Mouse (Mus musculus): Measurements from ENCODE around the gene E130308A19Rik. TPM values are rescaled to one million over a fixed set of nuclear protein-coding genes. Genes with fewer than 3 reads are reported as not detected.

E130308A19Rik gene
- polyA plus RNA-seq, 1 experiment from 2014 or later, result 64.7 TPM

DNA sequence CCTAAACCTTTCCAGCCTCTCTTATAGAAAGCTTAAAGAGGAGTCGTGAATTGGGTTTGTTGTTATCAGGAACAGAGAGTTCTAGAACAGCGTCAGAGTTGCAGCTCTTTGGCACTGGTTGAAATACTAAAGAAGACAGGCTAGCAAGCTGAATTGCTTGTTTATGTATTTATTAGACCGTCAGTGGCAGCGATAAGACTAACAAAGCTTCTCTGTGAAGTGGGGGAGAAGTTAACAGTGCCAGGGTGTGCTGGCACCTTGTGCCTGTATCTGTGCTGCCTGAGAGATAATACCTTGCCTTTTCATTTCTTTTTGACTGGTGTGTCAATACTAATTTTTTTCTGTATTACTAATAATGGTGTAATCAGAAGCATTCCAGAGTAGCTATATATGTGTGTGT is 2.2 kb downstream of the E130308A19Rik start:
- ATAC-seq (ENCODE audit: insufficient read depth, low FRiP score, low TSS enrichment) (no peak), DNase-seq (ENCODE audit: low spot score) (no peak)
- Histone ChIP-seq H3K27me3 (ENCODE audit: control insufficient read depth, insufficient read depth, low read length) (no peaks in the 10 kb centered on the region), H3K36me3 (ENCODE audit: control insufficient read depth, insufficient read depth, low read length) (no peaks in the 10 kb centered on the region), H3K4me1 (ENCODE audit: control insufficient read depth, insufficient read depth, low read length) (peaks cover 20% of the 10 kb centered on the region), H3K4me2 (ENCODE audit: low read depth) (peak overlapping the region; percentile 21), H3K27ac (ENCODE audit: low read depth, low read length) (no peak overlapping the region), H3K9me3 (ENCODE audit: control insufficient read depth, low read length) (no peaks in the 10 kb centered on the region), H3K9ac (ENCODE audit: low read length) (no peak overlapping the region), H3K4me3 (ENCODE audit: low read depth, low read length) (no peak overlapping the region)
- WGBS, result 46% methylated on average over 4 of the region's 4 CpGs

DNA sequence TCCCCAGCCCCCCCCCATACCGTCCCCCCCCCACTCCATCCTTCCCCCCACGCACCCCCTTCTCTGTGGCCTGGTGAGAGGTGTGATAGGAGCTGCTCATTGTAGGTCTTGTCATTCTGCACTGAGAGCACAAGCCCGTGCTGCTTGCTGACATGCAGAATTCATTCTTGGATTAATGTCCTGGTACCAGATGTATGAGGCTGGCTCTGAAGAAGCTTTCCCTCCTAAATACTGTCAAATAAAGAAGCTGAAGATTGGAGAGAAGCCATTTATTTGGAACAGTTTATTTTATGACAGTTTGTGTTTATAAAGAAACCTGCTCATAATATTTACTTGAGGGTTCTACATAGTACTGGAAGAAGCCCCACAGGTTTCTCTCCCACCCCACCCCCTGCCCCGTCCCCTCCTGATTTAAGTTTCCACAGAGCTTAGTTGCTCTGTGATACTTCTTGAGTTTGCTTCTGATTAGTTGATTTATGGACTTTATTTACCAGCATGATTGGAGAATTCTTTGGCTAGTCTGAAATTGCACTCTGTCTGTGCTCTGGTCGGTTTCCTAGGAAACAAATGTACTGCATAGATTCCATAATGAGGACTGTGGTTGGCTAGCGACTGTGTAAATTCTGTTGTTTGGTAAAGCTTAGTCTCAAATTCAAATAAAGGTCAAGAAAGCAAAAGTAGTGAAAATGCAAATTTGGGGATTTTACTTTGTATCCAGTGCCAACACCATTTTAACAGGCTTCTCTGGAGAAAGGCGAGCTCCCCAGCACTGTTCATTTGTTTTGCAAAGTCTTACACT is 3.3 kb downstream of the E130308A19Rik start:
- no peak overlapping the region for H3K4me3 ChIP-seq (ENCODE audit: low read depth, low read length)
- 28% methylated on average over 7 of the region's 7 CpGs for WGBS
- ATAC-seq (ENCODE audit: insufficient read depth, low FRiP score, low TSS enrichment), result peak; percentile 49

DNA sequence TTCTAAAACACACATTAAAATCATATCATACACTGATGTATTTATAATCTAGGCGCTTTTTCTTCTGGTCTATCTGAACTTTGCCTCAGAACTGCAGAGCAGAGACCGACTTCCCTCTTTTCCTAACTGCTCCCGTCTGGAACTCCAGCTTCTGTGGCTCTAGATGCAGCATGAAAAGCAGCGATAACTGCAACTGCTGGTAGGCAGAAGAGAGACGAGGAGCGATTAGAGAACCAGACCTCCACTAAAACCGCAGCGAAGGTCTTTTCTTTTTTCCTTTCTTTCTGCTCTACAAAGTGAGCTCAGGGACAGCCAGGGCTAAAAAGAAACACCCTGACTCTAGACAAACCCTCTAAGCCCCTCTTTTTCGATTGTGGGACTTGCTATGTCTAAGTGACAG is 4.1 kb downstream of the E130308A19Rik start:
- H3K9ac ChIP-seq (ENCODE audit: low read length), result no peak overlapping the region
- DNase-seq (ENCODE audit: low spot score) (no peak), ATAC-seq (ENCODE audit: insufficient read depth, low FRiP score, low TSS enrichment) (no peak)
- H3K4me1 ChIP-seq (ENCODE audit: control insufficient read depth, insufficient read depth, low read length), result peaks cover 20% of the 10 kb centered on the region
- WGBS, result 58% methylated on average over 9 of the region's 9 CpGs
- H3K4me2 ChIP-seq (ENCODE audit: low read depth), result no peak overlapping the region
- H3K9me3 ChIP-seq (ENCODE audit: control insufficient read depth, low read length), result no peaks in the 10 kb centered on the region
- H3K27ac ChIP-seq (ENCODE audit: low read depth, low read length), result no peak overlapping the region
- no peak overlapping the region for H3K4me3 ChIP-seq (ENCODE audit: low read depth, low read length)
- no peaks in the 10 kb centered on the region for H3K27me3 ChIP-seq (ENCODE audit: control insufficient read depth, insufficient read depth, low read length)
- no peaks in the 10 kb centered on the region for H3K36me3 ChIP-seq (ENCODE audit: control insufficient read depth, insufficient read depth, low read length)

More for the DNA sequence above, 3.3 kb downstream of the E130308A19Rik start:
- Histone ChIP-seq H3K27ac (ENCODE audit: low read depth, low read length) (0 out of 2 replicates have a peak overlapping the region, but pooled peaks have one; percentile 60), H3K36me3 (ENCODE audit: control insufficient read depth, insufficient read depth, low read length) (no peaks in the 10 kb centered on the region), H3K9me3 (ENCODE audit: control insufficient read depth, low read length) (no peaks in the 10 kb centered on the region), H3K9ac (ENCODE audit: low read length) (no peak overlapping the region), H3K4me1 (ENCODE audit: control insufficient read depth, insufficient read depth, low read length) (peaks cover 20% of the 10 kb centered on the region), H3K27me3 (ENCODE audit: control insufficient read depth, insufficient read depth, low read length) (no peaks in the 10 kb centered on the region), H3K4me2 (ENCODE audit: low read depth) (peak overlapping the region; percentile 24)
- DNase-seq (ENCODE audit: low spot score), result peak; percentile 23

DNA sequence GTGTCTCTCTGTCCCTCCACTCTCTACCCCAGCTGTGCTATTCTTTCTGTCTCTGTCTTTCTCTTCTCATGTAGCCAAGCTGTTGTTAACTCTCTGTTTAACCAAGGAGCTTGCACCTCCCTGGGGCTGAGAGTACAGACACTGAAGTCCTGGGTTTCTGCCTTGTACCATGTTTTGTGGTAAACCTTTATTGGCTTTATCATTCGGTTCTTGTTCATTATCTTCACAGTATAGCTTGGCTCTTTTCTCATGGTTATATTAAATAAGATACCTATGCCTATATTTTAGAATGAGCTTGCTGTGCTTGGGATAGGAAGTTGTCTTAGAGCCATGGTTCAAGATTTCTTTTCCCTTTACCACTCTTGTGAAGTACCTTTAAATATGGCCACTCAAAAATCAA is 8.5 kb downstream of the E130308A19Rik start:
- WGBS, result 78% methylated on average over 1 of the region's 1 CpGs
- no peak for ATAC-seq (ENCODE audit: insufficient read depth, low FRiP score, low TSS enrichment)
- no peaks in the 10 kb centered on the region for H3K9me3 ChIP-seq (ENCODE audit: control insufficient read depth, low read length)
- no peak for DNase-seq (ENCODE audit: low spot score)
- no peak overlapping the region for H3K27ac ChIP-seq (ENCODE audit: low read depth, low read length)
- H3K9ac ChIP-seq (ENCODE audit: low read length), result no peak overlapping the region
- no peak overlapping the region for H3K4me2 ChIP-seq (ENCODE audit: low read depth)
- H3K4me3 ChIP-seq (ENCODE audit: low read depth, low read length), result no peak overlapping the region
- no peaks in the 10 kb centered on the region for H3K27me3 ChIP-seq (ENCODE audit: control insufficient read depth, insufficient read depth, low read length)
- H3K4me1 ChIP-seq (ENCODE audit: control insufficient read depth, insufficient read depth, low read length), result peaks cover 7% of the 10 kb centered on the region; the same call in 1 of the 2 replicates
- H3K36me3 ChIP-seq (ENCODE audit: control insufficient read depth, insufficient read depth, low read length), result no peaks in the 10 kb centered on the region

DNA sequence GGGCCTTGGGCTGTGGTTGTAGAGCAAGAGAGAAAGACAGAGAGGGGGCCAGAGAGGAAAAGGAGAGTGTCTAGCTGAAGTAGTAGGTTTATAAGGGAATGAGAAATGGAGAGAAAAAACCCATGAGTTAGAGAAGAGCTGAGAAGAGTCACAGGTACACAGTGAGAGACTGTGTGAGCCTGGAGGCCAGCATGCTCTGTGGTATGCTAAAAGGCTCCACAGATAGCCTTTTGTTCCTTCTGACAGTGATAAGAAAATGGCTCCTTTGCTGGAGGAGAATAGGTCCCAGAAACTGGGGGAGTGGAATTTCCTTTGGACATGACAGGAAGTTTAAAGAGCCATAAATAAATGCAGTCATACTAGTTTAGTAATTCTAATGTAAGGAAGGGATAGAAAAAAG is 13.2 kb downstream of the E130308A19Rik start:
- H3K9me3 ChIP-seq (ENCODE audit: control insufficient read depth, low read length), result no peaks in the 10 kb centered on the region
- no peak overlapping the region for H3K27ac ChIP-seq (ENCODE audit: low read depth, low read length)
- no peaks in the 10 kb centered on the region for H3K27me3 ChIP-seq (ENCODE audit: control insufficient read depth, insufficient read depth, low read length)
- no peak overlapping the region for H3K4me2 ChIP-seq (ENCODE audit: low read depth)
- ATAC-seq (ENCODE audit: insufficient read depth, low FRiP score, low TSS enrichment), result no peak
- DNase-seq (ENCODE audit: low spot score), result no peak
- peaks cover 4% of the 10 kb centered on the region; the same call in 1 of the 2 replicates for H3K4me1 ChIP-seq (ENCODE audit: control insufficient read depth, insufficient read depth, low read length)
- H3K36me3 ChIP-seq (ENCODE audit: control insufficient read depth, insufficient read depth, low read length), result no peaks in the 10 kb centered on the region
- no peak overlapping the region for H3K4me3 ChIP-seq (ENCODE audit: low read depth, low read length)
- no peak overlapping the region for H3K9ac ChIP-seq (ENCODE audit: low read length)

DNA sequence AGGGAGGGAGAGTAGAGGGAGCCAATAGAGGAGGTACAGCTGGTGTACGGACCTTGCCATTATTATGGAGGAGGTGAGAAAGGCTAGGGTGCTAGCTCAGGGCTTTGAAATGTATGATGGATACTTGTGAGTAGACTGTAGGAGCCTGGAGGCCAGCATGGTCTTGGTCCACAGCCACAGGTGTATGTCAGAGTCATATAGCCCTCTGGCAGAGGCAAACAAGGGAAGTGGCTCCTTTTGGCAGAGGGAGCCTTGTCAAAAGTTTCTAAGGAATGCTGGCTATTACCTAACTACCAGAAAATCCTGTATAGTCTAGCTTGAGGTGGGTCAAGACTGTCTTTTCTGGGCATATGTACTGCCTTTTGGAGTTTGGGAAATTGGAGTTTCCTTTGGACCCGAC is 14.7 kb downstream of the E130308A19Rik start:
- Histone ChIP-seq H3K9ac (ENCODE audit: low read length) (no peak overlapping the region), H3K4me2 (ENCODE audit: low read depth) (no peak overlapping the region), H3K27me3 (ENCODE audit: control insufficient read depth, insufficient read depth, low read length) (no peaks in the 10 kb centered on the region), H3K27ac (ENCODE audit: low read depth, low read length) (no peak overlapping the region), H3K36me3 (ENCODE audit: control insufficient read depth, insufficient read depth, low read length) (no peaks in the 10 kb centered on the region), H3K4me1 (ENCODE audit: control insufficient read depth, insufficient read depth, low read length) (peaks cover 4% of the 10 kb centered on the region; the same call in 1 of the 2 replicates), H3K9me3 (ENCODE audit: control insufficient read depth, low read length) (no peaks in the 10 kb centered on the region), H3K4me3 (ENCODE audit: low read depth, low read length) (no peak overlapping the region)
- 94% methylated on average over 2 of the region's 2 CpGs for WGBS
- no peak for DNase-seq (ENCODE audit: low spot score)
- no peak for ATAC-seq (ENCODE audit: insufficient read depth, low FRiP score, low TSS enrichment)

DNA sequence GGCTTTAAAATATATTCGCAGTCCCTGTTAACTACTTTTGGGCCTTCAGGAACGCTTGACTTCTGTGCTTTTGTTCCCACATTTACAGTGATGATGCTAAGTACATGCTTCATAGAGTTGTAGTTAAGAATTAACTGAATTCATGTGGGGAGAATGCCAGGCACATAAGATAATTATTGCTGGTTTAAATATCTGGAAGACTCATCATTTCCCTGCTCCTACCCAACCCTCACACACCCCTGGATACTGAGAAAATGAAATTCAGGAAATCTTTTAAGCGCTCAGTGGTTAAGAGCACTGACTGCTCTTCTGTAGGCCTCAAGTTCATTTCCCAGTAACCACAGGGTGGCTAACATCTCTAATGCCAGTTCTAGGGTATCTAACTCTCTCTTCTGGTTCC is 16.0 kb downstream of the E130308A19Rik start:
- Histone ChIP-seq H3K27me3 (ENCODE audit: control insufficient read depth, insufficient read depth, low read length) (no peaks in the 10 kb centered on the region), H3K9ac (ENCODE audit: low read length) (no peak overlapping the region), H3K4me3 (ENCODE audit: low read depth, low read length) (no peak overlapping the region), H3K4me1 (ENCODE audit: control insufficient read depth, insufficient read depth, low read length) (peaks cover 4% of the 10 kb centered on the region; the same call in 1 of the 2 replicates), H3K27ac (ENCODE audit: low read depth, low read length) (no peak overlapping the region), H3K9me3 (ENCODE audit: control insufficient read depth, low read length) (no peaks in the 10 kb centered on the region), H3K4me2 (ENCODE audit: low read depth) (no peak overlapping the region), H3K36me3 (ENCODE audit: control insufficient read depth, insufficient read depth, low read length) (no peaks in the 10 kb centered on the region)
- ATAC-seq (ENCODE audit: insufficient read depth, low FRiP score, low TSS enrichment) (no peak), DNase-seq (ENCODE audit: low spot score) (no peak)
- WGBS, result 89% methylated on average over 3 of the region's 3 CpGs

DNA sequence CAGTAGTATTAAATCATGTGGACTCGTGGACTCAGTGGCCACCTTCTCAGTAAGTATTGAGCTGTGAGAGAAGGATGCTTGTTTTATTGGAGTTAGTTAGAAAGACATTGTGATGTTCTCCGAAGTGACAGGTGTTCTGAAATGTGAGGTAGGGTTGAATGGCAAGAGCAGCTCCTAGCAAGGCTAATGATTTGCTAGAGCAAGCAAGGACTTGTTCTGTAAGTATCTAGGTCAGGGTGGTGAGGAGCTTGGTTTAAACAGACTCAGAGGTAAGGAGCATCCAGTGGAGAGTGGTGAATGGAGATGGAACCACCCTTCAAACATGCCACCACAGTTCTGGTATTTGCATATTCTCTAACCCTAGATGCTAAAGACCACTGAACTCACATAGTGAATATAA is 16.6 kb downstream of the E130308A19Rik start:
- 78% methylated on average over 2 of the region's 2 CpGs for WGBS
- Histone ChIP-seq H3K27me3 (ENCODE audit: control insufficient read depth, insufficient read depth, low read length) (no peaks in the 10 kb centered on the region), H3K4me3 (ENCODE audit: low read depth, low read length) (no peak overlapping the region), H3K27ac (ENCODE audit: low read depth, low read length) (no peak overlapping the region), H3K9ac (ENCODE audit: low read length) (no peak overlapping the region), H3K4me1 (ENCODE audit: control insufficient read depth, insufficient read depth, low read length) (peaks cover 4% of the 10 kb centered on the region; the same call in 1 of the 2 replicates), H3K36me3 (ENCODE audit: control insufficient read depth, insufficient read depth, low read length) (no peaks in the 10 kb centered on the region), H3K9me3 (ENCODE audit: control insufficient read depth, low read length) (no peaks in the 10 kb centered on the region), H3K4me2 (ENCODE audit: low read depth) (no peak overlapping the region)
- DNase-seq (ENCODE audit: low spot score) (no peak), ATAC-seq (ENCODE audit: insufficient read depth, low FRiP score, low TSS enrichment) (no peak)

DNA sequence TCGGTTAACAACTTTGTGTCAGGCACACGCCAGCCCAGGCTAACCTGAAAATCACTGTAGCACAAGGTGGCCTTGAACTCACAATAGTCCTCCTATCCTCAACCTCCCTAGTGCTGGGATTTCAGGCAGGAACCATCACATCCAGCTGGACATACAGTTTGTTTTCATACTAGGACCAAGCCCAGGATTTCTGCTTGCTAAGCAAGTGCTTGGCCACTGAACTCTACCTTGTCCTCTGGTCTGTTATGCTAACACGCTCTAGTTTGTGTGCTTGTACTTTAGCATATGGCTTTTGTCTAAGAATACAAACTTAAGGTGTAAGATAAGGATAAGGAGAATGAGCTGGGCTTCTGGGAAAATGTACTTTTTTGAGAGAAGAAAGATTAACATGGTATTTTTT is 18.4 kb downstream of the E130308A19Rik start:
- no peaks in the 10 kb centered on the region for H3K27me3 ChIP-seq (ENCODE audit: control insufficient read depth, insufficient read depth, low read length)
- no peak overlapping the region for H3K4me3 ChIP-seq (ENCODE audit: low read depth, low read length)
- peaks cover 4% of the 10 kb centered on the region; the same call in 1 of the 2 replicates for H3K4me1 ChIP-seq (ENCODE audit: control insufficient read depth, insufficient read depth, low read length)
- H3K9me3 ChIP-seq (ENCODE audit: control insufficient read depth, low read length), result no peaks in the 10 kb centered on the region
- no peak for DNase-seq (ENCODE audit: low spot score)
- no peak overlapping the region for H3K4me2 ChIP-seq (ENCODE audit: low read depth)
- no peaks in the 10 kb centered on the region for H3K36me3 ChIP-seq (ENCODE audit: control insufficient read depth, insufficient read depth, low read length)
- WGBS, result 98% methylated on average over 3 of the region's 3 CpGs
- H3K9ac ChIP-seq (ENCODE audit: low read length), result no peak overlapping the region
- no peak overlapping the region for H3K27ac ChIP-seq (ENCODE audit: low read depth, low read length)
- ATAC-seq (ENCODE audit: insufficient read depth, low FRiP score, low TSS enrichment), result no peak

All from neural tube, embryonic 11.5 days (tissue).